Mouse (Mus musculus) heart, postnatal 0 days (tissue): ENCODE measurements around the gene Olfr374.

ENCODE experiments used
- CTCF ChIP-seq: IDR thresholded peaks from 2 replicates; pipeline ENCODE4 v1.5.1; 2016; ENCODE audit warnings: antibody characterized with exemption, control low read depth, low read depth
- EP300 ChIP-seq: IDR thresholded peaks from 2 replicates; pipeline ENCODE4 v1.6.1; 2016; ENCODE audit warnings: antibody characterized with exemption, low read depth

DNA sequence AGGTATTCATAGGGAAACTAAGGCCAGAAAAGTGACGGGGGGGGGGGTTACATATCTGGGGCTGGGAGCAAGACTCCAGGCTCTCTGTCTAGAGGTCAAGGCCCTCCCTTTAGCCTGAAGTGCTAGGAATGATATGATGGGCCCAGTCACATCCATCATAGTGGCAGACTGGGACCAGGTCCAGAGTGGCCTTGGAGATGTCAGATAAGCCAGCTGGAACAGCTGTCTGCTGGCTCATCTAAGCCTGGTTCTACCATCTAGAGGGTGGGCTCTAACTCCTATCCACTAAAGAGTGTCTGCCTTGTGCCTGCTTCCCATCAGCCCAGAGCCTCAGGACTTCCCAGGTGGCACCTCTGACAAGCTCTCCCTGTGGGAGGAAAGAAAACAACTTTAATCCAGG lies 26.1 kb downstream of the Olfr374 start:
- TF ChIP-seq CTCF (no peak), EP300 (no peak)
